Mouse (Mus musculus) forebrain, embryonic 16.5 days (tissue): Measurements from ENCODE around the gene Ube3a. TPM values are rescaled to one million over a fixed set of nuclear protein-coding genes. Genes with fewer than 3 reads are reported as not detected.

Experiments
- ATAC-seq: fragments of 200-750 bp; cut with Nextera tagmentation; 2 replicates; pipeline ENCODE4 v1.8.0; 2017; ENCODE audit warnings: mild to moderate bottlenecking, moderate library complexity
- H3K27ac ChIP-seq: fragments of 300-500 bp; sonication (generic); 2 replicates; pipeline ENCODE4 v1.5.1; 2014; ENCODE audit warnings: low read length, control low read depth
- H3K27me3 ChIP-seq: fragments of 300-500 bp; sonication (generic); replicated peaks from 2 replicates; pipeline ENCODE4 v1.6.1; 2014; ENCODE audit warnings: low read length; ENCODE audit not compliant: control insufficient read depth, insufficient read depth
- H3K36me3 ChIP-seq: fragments of 300-500 bp; sonication (generic); 2 replicates; pipeline ENCODE4 v1.6.1; 2014; ENCODE audit not compliant: control insufficient read depth, insufficient read depth
- H3K4me1 ChIP-seq: fragments of 300-500 bp; sonication (generic); replicated peaks from 2 replicates; pipeline ENCODE4 v1.6.1; 2014; ENCODE audit warnings: low read length; ENCODE audit not compliant: control insufficient read depth, insufficient read depth
- H3K4me2 ChIP-seq: fragments of 300-500 bp; sonication (generic); 2 replicates; pipeline ENCODE4 v1.6.1; 2014; ENCODE audit warnings: mild to moderate bottlenecking, low read length, control low read depth
- H3K4me3 ChIP-seq: fragments of 300-500 bp; sonication (generic); replicated peaks from 2 replicates; pipeline ENCODE4 v1.5.1; 2014; ENCODE audit warnings: mild to moderate bottlenecking, low read length, control low read depth
- H3K9ac ChIP-seq: fragments of 300-500 bp; sonication (generic); replicated peaks from 2 replicates; pipeline ENCODE4 v1.6.1; 2014; ENCODE audit warnings: low read depth, low read length, control low read depth
- H3K9me3 ChIP-seq: fragments of 300-500 bp; sonication (generic); 2 replicates; pipeline ENCODE4 v1.6.1; 2016; ENCODE audit warnings: low read length; ENCODE audit not compliant: control insufficient read depth
- WGBS: fragments of 180-500 bp; shearing (Covaris S2); extraction: QIAGEN DNeasy Blood & Tissue Kit; methylation state at CpG from one replicate; pipeline ENCODE4 v1.1.7; 2014; 5-methylcytosine and 5-hydroxymethylcytosine counted together
- polyA plus RNA-seq: library from polyadenylated mRNA; unstranded; fragments of >200 nt; fragmentation: Nextera tagmentation; extraction: Ambion mirVana; gene quantifications from 2 replicates; pipeline ENCODE4 v1.2.1, GENCODE M21; 2015

Ube3a gene
- polyA plus RNA-seq, 1 experiment from 2014 or later: 166 TPM

DNA sequence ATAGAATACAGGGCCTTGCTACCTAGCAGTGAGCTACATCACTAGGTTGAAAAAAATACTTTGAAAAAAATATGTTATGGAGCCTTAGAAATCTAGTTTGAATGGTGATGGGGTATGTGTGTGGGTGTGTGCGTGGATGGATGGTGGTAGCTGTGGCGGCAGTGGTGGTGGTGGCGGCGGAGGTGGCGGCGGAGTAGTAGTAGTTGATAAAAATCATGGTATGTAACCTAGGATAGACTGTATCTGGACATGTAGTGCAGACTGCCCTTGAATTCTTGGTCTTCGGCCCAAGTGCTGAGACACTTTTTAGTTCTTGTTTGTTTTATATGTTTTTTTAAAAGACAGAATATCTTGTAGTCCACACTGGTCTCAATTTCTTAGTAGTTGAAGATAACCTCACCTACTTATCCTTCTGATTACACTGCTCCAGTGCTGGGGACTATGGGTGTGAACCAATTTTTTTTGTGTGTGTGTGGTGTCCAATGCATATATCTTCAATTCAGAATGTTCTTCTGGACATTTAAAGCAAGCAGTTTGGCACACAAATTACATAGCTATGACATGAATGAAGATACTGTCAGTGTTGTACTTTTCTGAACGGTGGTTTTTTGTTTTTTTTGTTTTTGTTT lies 6.3 kb downstream of the Ube3a start:
- Histone ChIP-seq H3K9ac (no peak overlapping the region), H3K4me3 (no peak overlapping the region), H3K36me3 (no peaks in the 10 kb centered on the region), H3K4me1 (peaks cover 12% of the 10 kb centered on the region), H3K9me3 (no peaks in the 10 kb centered on the region), H3K27ac (no peak overlapping the region), H3K4me2 (no peak overlapping the region), H3K27me3 (no peaks in the 10 kb centered on the region)
- 96% methylated on average over 8 of the region's 8 CpGs for WGBS
- no peak for ATAC-seq

GRCm38 (mm10) chr7:59243257-59243656 lies 14.7 kb downstream of the Ube3a start:
- no peaks in the 10 kb centered on the region for H3K27me3 ChIP-seq
- H3K36me3 ChIP-seq: no peaks in the 10 kb centered on the region
- H3K9me3 ChIP-seq: no peaks in the 10 kb centered on the region
- ATAC-seq: no peak
- no peak overlapping the region for H3K4me3 ChIP-seq
- 73% methylated on average over 3 of the region's 3 CpGs for WGBS
- no peak overlapping the region for H3K4me2 ChIP-seq
- no peak overlapping the region for H3K9ac ChIP-seq
- no peaks in the 10 kb centered on the region for H3K4me1 ChIP-seq
- no peak overlapping the region for H3K27ac ChIP-seq

DNA sequence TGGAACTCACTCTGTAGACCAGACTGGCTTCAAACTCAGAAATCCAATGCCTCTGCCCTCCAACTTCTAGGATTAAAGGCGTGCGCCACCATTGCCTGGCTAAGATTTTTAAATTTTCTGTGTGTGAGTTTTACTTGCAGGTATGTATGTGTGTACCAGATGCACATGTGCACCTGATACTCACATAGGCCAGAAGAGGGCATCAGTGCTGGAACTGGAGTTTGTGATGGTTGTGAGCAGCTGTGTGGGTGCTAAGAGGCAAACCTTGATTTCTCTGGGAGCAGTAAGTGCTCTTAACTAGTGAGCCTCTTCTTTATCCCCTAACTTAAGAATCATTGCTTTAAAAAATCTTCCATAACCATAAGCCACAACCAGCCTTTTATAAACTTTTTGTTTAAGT lies 17.0 kb downstream of the Ube3a start:
- no peaks in the 10 kb centered on the region for H3K4me1 ChIP-seq
- H3K27ac ChIP-seq: no peak overlapping the region
- H3K27me3 ChIP-seq: no peaks in the 10 kb centered on the region
- WGBS: 96% methylated on average over 2 of the region's 2 CpGs
- H3K4me3 ChIP-seq: no peak overlapping the region
- no peak overlapping the region for H3K4me2 ChIP-seq
- no peak for ATAC-seq
- no peak overlapping the region for H3K9ac ChIP-seq
- no peaks in the 10 kb centered on the region for H3K9me3 ChIP-seq
- H3K36me3 ChIP-seq: no peaks in the 10 kb centered on the region

GRCm38 (mm10) chr7:59253373-59253772 lies 24.8 kb downstream of the Ube3a start:
- Histone ChIP-seq H3K4me3 (no peak overlapping the region), H3K36me3 (peaks cover 17% of the 10 kb centered on the region), H3K9ac (no peak overlapping the region), H3K27me3 (no peaks in the 10 kb centered on the region), H3K4me1 (no peaks in the 10 kb centered on the region), H3K4me2 (no peak overlapping the region), H3K27ac (no peak overlapping the region), H3K9me3 (peaks cover 2% of the 10 kb centered on the region; the same call in 1 of the 2 replicates)
- ATAC-seq: no peak
- 98% methylated on average over 2 of the region's 2 CpGs for WGBS

DNA sequence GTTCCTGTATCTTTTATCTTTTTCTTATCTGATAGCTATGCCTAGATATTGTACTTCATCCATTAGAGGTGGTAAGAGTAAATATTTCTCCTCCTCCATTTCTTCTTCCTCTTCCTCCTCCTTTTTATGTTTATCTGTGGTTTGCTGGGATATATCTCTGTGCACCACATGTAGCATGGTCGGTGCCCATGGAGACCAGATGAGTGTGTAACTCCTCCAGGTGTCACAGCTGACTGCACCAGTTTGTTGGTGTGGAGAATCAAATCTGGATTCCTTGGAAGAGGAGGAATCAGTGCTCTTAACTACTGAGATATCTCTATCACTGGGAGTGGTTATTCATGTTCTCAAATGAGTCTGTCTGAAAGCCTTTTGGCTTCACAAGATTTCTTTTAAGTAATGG lies 37.0 kb downstream of the Ube3a start:
- Histone ChIP-seq H3K4me1 (no peaks in the 10 kb centered on the region), H3K27ac (no peak overlapping the region), H3K9me3 (no peaks in the 10 kb centered on the region), H3K36me3 (no peaks in the 10 kb centered on the region; the same call in 1 of the 2 replicates), H3K4me2 (no peak overlapping the region), H3K4me3 (no peak overlapping the region), H3K9ac (no peak overlapping the region), H3K27me3 (no peaks in the 10 kb centered on the region)
- 96% methylated on average over 1 of the region's 1 CpGs for WGBS
- ATAC-seq: no peak

DNA sequence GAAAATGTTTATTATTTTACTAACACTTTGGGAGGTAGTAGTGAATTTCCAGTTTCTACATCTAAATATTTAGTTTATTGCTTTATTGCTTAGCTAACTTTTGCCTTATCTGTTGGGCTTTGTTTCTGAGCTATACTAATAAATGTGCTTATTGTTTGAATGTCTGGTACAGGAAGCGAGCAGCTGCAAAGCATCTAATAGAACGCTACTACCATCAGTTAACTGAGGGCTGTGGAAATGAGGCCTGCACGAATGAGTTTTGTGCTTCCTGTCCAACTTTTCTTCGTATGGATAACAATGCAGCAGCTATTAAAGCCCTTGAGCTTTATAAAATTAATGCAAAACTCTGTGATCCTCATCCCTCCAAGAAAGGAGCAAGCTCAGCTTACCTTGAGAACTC lies 43.2 kb downstream of the Ube3a start:
- 75% methylated on average over 4 of the region's 4 CpGs for WGBS
- H3K4me3 ChIP-seq: no peak overlapping the region
- H3K4me1 ChIP-seq: no peaks in the 10 kb centered on the region
- H3K27me3 ChIP-seq: no peaks in the 10 kb centered on the region
- H3K9ac ChIP-seq: no peak overlapping the region
- no peak overlapping the region for H3K27ac ChIP-seq
- H3K9me3 ChIP-seq: no peaks in the 10 kb centered on the region
- H3K4me2 ChIP-seq: no peak overlapping the region
- no peak for ATAC-seq
- peaks cover 3% of the 10 kb centered on the region for H3K36me3 ChIP-seq

DNA sequence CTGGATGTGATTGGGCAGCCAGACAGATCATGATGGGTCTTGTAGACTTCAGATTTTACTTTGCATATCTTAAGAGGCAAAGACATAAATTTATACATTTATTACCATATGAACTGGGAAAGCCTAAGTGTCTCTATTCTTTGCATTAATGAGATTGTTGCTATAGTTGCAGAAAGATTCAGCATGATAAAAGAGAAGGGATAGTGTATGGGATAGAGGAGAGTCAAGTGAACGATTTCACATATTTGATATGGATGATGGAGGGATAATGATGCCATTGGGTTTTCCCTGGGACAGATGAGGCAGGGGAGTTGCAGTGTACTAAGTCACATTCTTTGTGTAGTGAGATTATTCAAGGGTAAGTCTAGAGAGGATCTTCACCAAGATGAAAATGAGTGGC lies 84.0 kb downstream of the Ube3a start:
- peak; percentile 38 for ATAC-seq
- H3K4me2 ChIP-seq: no peak overlapping the region
- H3K27ac ChIP-seq: no peak overlapping the region

GRCm38 (mm10) chr7:59322759-59323158 lies 94.2 kb downstream of the Ube3a start:
- H3K27ac ChIP-seq: no peak overlapping the region
- H3K36me3 ChIP-seq: no peaks in the 10 kb centered on the region
- H3K4me2 ChIP-seq: no peak overlapping the region
- 91% methylated on average over 1 of the region's 1 CpGs for WGBS
- no peak for ATAC-seq
- no peaks in the 10 kb centered on the region for H3K9me3 ChIP-seq
- no peaks in the 10 kb centered on the region for H3K4me1 ChIP-seq
- H3K9ac ChIP-seq: no peak overlapping the region
- no peaks in the 10 kb centered on the region for H3K27me3 ChIP-seq
- H3K4me3 ChIP-seq: no peak overlapping the region

More for the DNA sequence above, 84.0 kb downstream of the Ube3a start:
- H3K4me3 ChIP-seq: no peak overlapping the region
- WGBS: 76% methylated on average over 1 of the region's 1 CpGs
- no peaks in the 10 kb centered on the region for H3K4me1 ChIP-seq
- no peak overlapping the region for H3K9ac ChIP-seq
- peaks cover 11% of the 10 kb centered on the region for H3K36me3 ChIP-seq
- no peaks in the 10 kb centered on the region for H3K27me3 ChIP-seq
- no peaks in the 10 kb centered on the region for H3K9me3 ChIP-seq
